Mouse (Mus musculus) splenic B cell, adult 2 months (primary cell): ENCODE data around the gene Olfr1487.
"Not testable (repeated sequence)": the region's sequence is repeated elsewhere in the genome, so short reads cannot be mapped to it uniquely, and the experiment has no call there.

Experiments
- DNase-seq: peaks from one replicate; pipeline ENCODE4 v3.0.0-alpha.2; 2011; ENCODE audit warnings: low read depth, low spot score
- H3K27me3 ChIP-seq: 2 replicates; pipeline ENCODE4 v1.6.1; 2012; ENCODE audit warnings: mild to moderate bottlenecking, low read length, moderate library complexity, mixed read lengths; ENCODE audit not compliant: control insufficient read depth, poor library complexity, insufficient read depth, severe bottlenecking
- H3K36me3 ChIP-seq: 2 replicates; pipeline ENCODE4 v1.6.1; 2012; ENCODE audit warnings: mild to moderate bottlenecking, low read length, moderate library complexity, mixed read lengths; ENCODE audit not compliant: control insufficient read depth, poor library complexity, insufficient read depth, severe bottlenecking

The Olfr1487 gene

GRCm38 (mm10) chr19:13617075-13617474, at the start of gene Olfr1487:
TSS of gene Olfr1487 (plus strand) at chr19:13617375.
- DNase-seq, H3K36me3 ChIP-seq, H3K27me3 ChIP-seq: not testable (repeated sequence)

- DNase-seq, result no peak
- H3K36me3 ChIP-seq, result no peaks in the 10 kb centered on the region
- no peaks in the 10 kb centered on the region for H3K27me3 ChIP-seq
These were observed 34.0 kb upstream of the Olfr1487 start, which contains the start of gene Olfr1484 for GRCm38 (mm10) chr19:13583211-13583610. TSS of gene Olfr1484 (plus strand) at chr19:13583511.

GRCm38 (mm10) chr19:13631321-13631720, 14.1 kb downstream of the Olfr1487 start, which contains the start of gene Olfr1489:
TSS of gene Olfr1489 (plus strand) at chr19:13631621.
- DNase-seq, result no peak
- no peaks in the 10 kb centered on the region for H3K36me3 ChIP-seq
- H3K27me3 ChIP-seq, result no peaks in the 10 kb centered on the region

- DNase-seq, result no peak
- Histone ChIP-seq H3K27me3 (no peaks in the 10 kb centered on the region), H3K36me3 (no peaks in the 10 kb centered on the region)
These were observed 33.6 kb downstream of the Olfr1487 start, which contains the start of gene Olfr1490 for GRCm38 (mm10) chr19:13650791-13651190. TSS of gene Olfr1490 (plus strand) at chr19:13651091.
